Mouse (Mus musculus) liver, embryonic 11.5 days (tissue): ENCODE measurements around the gene Stk16. TPM values are rescaled to one million over a fixed set of nuclear protein-coding genes. Genes with fewer than 3 reads are reported as not detected.

ENCODE experiments used
- ATAC-seq: fragments of 200-750 bp; cut with Nextera tagmentation; replicated peaks from 2 replicates; pipeline ENCODE4 v1.8.0; 2017; ENCODE audit warnings: moderate number of reproducible peaks, mild to moderate bottlenecking, moderate TSS enrichment, moderate library complexity; ENCODE audit not compliant: low FRiP score
- DNase-seq: peaks from one replicate; pipeline ENCODE4 v3.0.0-alpha.2; 2017; ENCODE audit warnings: low spot score
- H3K27ac ChIP-seq: fragments of 300-500 bp; sonication (generic); 2 replicates; pipeline ENCODE4 v1.5.1; 2014; ENCODE audit warnings: mild to moderate bottlenecking, low read depth, low read length, control low read depth
- H3K27me3 ChIP-seq: fragments of 300-500 bp; sonication (generic); replicated peaks from 2 replicates; pipeline ENCODE4 v1.6.1; 2014; ENCODE audit warnings: low read length, mixed read lengths; ENCODE audit not compliant: control insufficient read depth, insufficient read depth
- H3K36me3 ChIP-seq: fragments of 300-500 bp; sonication (generic); 2 replicates; pipeline ENCODE4 v1.6.1; 2014; ENCODE audit warnings: mild to moderate bottlenecking, low read length, moderate library complexity, mixed read lengths; ENCODE audit not compliant: control insufficient read depth, insufficient read depth
- H3K4me1 ChIP-seq: fragments of 300-500 bp; sonication (generic); replicated peaks from 2 replicates; pipeline ENCODE4 v1.6.1; 2014; ENCODE audit warnings: low read length, mixed read lengths; ENCODE audit not compliant: control insufficient read depth, insufficient read depth
- H3K4me2 ChIP-seq: fragments of 300-500 bp; sonication (generic); 2 replicates; pipeline ENCODE4 v1.6.1; 2014; ENCODE audit warnings: mild to moderate bottlenecking, control low read depth, moderate library complexity
- H3K4me3 ChIP-seq: fragments of 300-500 bp; sonication (generic); 2 replicates; pipeline ENCODE4 v1.5.1; 2014; ENCODE audit warnings: low read depth, low read length, control low read depth
- H3K9ac ChIP-seq: fragments of 300-500 bp; sonication (generic); 2 replicates; pipeline ENCODE4 v1.6.1; 2014; ENCODE audit warnings: low read depth, low read length, control low read depth
- H3K9me3 ChIP-seq: fragments of 300-500 bp; sonication (generic); 2 replicates; pipeline ENCODE4 v1.6.1; 2016; ENCODE audit warnings: low read length, inconsistent platforms, mixed read lengths; ENCODE audit not compliant: control insufficient read depth
- WGBS: fragments of 180-500 bp; shearing (Covaris S2); extraction: QIAGEN DNeasy Blood & Tissue Kit; methylation state at CpG from one replicate; pipeline ENCODE4 v1.1.7; 2014; 5-methylcytosine and 5-hydroxymethylcytosine counted together
- polyA plus RNA-seq: library from polyadenylated mRNA; unstranded; fragments of >200 nt; fragmentation: Nextera tagmentation; extraction: Ambion mirVana; gene quantifications from 2 replicates; pipeline ENCODE4 v1.2.1, GENCODE M21; 2014

Stk16 gene
- polyA plus RNA-seq, 1 experiment from 2014 or later, result 122 TPM

DNA sequence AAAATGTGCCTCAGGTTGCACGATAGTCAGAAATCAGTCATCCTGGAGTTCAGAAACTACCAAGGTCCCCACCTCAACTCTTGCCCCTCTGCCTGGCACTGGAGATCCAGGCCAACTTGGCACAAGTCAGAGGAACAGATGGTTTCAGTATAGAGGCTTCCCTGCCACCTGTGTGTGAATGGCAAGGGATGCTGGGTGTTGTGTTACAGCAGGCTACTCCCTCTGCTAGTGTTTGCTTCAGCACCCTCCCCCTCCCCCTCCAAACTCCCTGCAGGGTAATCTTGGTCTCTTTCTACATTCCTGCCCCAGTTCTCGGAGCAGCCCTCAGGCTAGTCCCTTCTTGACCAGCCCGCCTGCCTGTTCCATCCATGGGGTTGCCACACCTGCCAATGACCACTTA, 39.9 kb downstream of the Stk16 start:
- Histone ChIP-seq H3K4me1 (peaks cover 13% of the 10 kb centered on the region), H3K27ac (no peak overlapping the region), H3K4me3 (no peak overlapping the region), H3K36me3 (no peaks in the 10 kb centered on the region), H3K9ac (no peak overlapping the region), H3K4me2 (no peak overlapping the region), H3K9me3 (no peaks in the 10 kb centered on the region), H3K27me3 (no peaks in the 10 kb centered on the region; the same call in 1 of the 2 replicates)
- DNase-seq (no peak), ATAC-seq (no peak)
- WGBS, result 84% methylated on average over 3 of the region's 3 CpGs

DNA sequence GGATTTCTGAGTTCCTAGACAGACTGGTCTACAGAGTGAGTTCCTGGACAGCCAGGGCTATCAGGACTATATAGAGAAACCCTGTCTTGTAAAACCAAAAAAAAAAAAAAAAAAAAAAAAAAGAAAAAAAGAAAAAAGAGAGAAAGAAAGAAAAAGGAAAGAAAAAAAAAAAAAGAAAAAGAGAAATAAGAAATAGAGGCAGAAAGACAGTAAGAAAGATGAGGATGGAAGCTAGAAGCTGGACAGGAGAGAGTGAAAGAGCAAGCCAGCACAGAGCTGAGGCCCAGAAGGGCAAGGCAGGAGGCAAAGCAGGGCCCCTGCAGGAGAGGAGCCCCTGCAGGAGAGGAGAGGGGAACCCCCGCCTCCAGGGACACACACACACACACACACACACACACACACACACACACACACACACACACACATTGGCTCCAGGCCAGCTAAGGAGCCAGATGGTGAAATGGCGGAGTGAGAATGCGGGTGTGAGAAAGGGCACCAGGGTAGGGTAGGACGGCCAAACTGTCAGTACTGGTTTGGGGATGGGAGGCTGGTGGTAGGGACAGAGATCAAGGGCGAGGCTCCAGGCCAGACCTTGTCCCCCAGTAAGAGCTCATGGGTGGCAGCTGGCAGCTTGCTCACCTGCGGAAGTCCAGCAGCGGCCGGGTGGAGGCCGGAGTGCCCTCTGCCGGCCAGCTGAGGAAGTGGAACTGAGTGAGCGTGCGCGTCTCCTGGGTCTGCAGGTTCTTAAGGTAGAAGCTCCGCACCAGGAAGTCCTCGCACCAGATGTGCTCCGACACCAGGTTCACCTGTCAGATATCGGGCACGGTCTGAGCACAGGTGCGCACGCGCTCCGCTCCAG, 40.7 kb downstream of the Stk16 start:
- H3K4me3 ChIP-seq, result peak overlapping the region; percentile 25; the same call in 1 of the 2 replicates
- no peaks in the 10 kb centered on the region for H3K36me3 ChIP-seq
- 8% methylated on average over 22 of the region's 22 CpGs for WGBS
- H3K9ac ChIP-seq, result peak overlapping the region; percentile 50; the same call in 1 of the 2 replicates
- H3K9me3 ChIP-seq, result no peaks in the 10 kb centered on the region
- H3K4me1 ChIP-seq, result peaks cover 17% of the 10 kb centered on the region
- H3K27me3 ChIP-seq, result no peaks in the 10 kb centered on the region; the same call in 1 of the 2 replicates
- no peak overlapping the region for H3K27ac ChIP-seq
- peak; percentile 77 for DNase-seq
- peak overlapping the region; percentile 68 for H3K4me2 ChIP-seq
- ATAC-seq, result peak; percentile 60

DNA sequence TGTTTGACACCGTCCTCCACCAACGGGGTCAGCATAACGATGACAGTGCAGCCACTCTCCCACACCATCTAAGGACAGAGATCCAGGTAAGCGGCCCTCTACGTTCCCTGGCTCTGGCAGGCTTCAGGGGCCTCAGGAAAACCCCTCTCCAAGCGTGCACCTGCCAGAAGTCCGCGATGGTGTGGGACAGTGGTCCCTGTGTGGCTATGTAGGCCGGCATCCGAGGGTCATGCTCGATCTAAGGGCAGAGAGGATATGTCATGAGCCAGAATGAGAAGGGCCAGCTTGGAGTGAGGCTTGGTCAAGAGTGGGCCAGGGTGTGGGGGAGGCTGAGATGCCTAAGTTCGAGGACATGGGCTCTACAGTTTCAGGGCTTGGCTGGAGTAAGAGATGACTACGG, 41.7 kb downstream of the Stk16 start:
- no peak for ATAC-seq
- DNase-seq, result no peak
- Histone ChIP-seq H3K9ac (no peak overlapping the region), H3K36me3 (no peaks in the 10 kb centered on the region), H3K4me1 (peaks cover 17% of the 10 kb centered on the region), H3K27ac (no peak overlapping the region), H3K4me2 (no peak overlapping the region), H3K27me3 (no peaks in the 10 kb centered on the region), H3K4me3 (no peak overlapping the region), H3K9me3 (no peaks in the 10 kb centered on the region)
- WGBS, result 65% methylated on average over 13 of the region's 13 CpGs

DNA sequence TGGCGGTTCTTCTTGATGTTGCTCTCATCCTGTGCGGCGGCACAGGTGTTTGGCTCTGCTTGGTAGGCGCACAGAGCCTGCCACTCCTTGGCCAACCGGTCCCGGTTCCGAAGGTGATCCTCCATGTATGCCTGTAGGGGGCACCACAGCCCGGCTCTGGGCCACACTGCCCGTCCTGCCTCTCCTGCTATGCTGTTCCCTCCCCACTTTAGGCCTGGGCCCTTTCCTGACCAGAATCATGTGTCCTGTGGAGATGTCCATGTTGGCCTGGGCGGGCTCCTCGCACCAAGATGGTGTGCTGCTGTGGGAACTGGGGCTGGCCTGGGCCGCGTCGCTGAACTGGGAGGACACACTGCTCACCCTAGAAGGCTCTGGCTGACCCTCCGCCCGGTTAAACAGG, 42.4 kb downstream of the Stk16 start:
- Histone ChIP-seq H3K4me3 (no peak overlapping the region), H3K4me2 (no peak overlapping the region), H3K4me1 (peaks cover 13% of the 10 kb centered on the region), H3K36me3 (no peaks in the 10 kb centered on the region), H3K9ac (no peak overlapping the region), H3K27me3 (no peaks in the 10 kb centered on the region), H3K9me3 (no peaks in the 10 kb centered on the region), H3K27ac (no peak overlapping the region)
- DNase-seq (peak; percentile 31), ATAC-seq (no peak)
- WGBS, result 66% methylated on average over 16 of the region's 16 CpGs

DNA sequence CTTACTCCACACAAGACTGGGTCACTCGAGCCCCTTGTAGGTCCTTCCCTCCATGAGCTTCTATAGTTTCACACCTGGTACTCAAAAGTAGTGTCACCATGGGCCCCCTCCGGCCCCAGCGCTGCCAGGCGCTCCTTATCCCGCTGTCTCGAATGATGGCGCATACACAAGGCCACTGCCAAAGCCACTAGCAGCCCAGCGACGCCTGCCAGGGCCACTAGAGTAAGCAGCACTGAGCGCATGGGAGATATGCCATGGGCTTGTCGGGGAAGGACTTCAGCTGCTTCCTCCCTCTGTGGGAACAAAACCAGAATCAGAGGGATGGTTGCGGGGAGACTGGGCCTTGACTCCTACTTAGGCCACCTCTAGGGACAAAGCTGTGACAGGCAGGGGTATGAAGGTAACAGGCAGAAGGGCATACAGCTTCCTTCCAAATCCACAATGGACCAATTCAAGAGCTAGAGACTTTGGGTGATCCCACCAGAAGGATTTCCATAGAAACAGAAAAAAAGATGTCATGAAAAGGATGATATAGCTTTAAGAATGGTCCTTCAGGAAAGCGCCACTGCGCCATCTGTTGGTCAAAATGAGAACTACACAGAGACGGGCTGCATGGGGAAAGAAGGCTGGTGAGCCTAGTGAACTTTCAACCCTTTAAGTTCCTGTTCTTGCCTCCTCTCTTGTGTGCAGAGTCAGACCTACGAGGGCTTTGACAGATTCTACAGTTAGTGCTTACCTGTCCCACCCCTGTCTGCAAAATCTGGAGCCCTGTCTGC, 43.4 kb downstream of the Stk16 start:
- Histone ChIP-seq H3K4me2 (no peak overlapping the region), H3K27ac (no peak overlapping the region), H3K4me1 (peaks cover 7% of the 10 kb centered on the region), H3K36me3 (no peaks in the 10 kb centered on the region), H3K9me3 (no peaks in the 10 kb centered on the region), H3K27me3 (no peaks in the 10 kb centered on the region), H3K9ac (no peak overlapping the region), H3K4me3 (no peak overlapping the region)
- WGBS, result 60% methylated on average over 16 of the region's 16 CpGs
- DNase-seq (peak; percentile 63), ATAC-seq (no peak)

DNA sequence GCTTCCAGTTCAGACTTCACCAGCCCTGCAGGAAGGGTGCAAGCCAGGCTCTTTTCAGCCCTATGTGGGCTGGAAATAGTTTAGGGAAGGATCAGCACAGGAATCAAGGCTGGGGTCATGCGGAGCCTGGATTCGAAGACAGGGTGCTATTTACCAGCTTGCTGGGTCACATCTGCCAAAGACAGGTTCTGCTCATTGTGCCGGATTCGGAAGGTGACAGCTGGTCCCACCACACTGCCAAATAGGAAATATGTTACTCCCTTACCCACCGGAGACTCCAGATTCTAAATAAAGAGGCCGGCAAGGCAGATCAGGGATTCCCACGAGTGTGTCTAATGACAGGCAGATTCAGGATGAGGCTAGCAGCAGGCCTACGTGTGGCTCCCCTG, 44.0 kb downstream of the Stk16 start:
- Histone ChIP-seq H3K4me3 (no peak overlapping the region), H3K4me1 (peaks cover 7% of the 10 kb centered on the region), H3K27ac (no peak overlapping the region), H3K9ac (no peak overlapping the region), H3K4me2 (no peak overlapping the region), H3K27me3 (no peaks in the 10 kb centered on the region), H3K36me3 (no peaks in the 10 kb centered on the region), H3K9me3 (no peaks in the 10 kb centered on the region)
- 72% methylated on average over 8 of the region's 8 CpGs for WGBS
- no peak for ATAC-seq
- no peak for DNase-seq

DNA sequence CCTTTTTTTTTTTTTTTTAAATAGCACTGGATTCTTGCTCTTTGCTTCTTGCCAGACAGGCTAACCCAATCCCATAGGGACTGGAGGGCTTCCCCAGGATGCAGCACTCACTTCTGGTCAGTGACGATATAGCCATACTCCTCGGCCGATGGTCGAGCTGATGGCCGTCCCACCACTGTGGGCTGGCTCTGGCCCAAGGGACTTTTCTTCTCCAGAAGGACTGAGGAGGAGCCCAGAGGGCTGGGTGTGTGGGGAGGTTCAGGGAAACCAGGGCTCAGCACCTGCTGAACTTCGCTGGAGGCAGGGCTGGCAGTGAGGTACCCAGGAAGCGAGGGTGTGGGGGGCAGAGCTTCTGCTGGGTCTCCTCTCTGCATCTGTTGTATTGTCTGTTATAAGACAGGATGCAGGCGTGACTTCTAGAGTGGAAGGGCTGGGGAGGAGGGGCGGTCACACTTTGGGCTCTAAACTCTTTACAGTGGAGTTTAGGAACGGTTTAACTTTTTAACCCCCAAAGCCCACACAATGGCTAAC, 44.9 kb downstream of the Stk16 start:
- 70% methylated on average over 10 of the region's 10 CpGs for WGBS
- Histone ChIP-seq H3K4me1 (peaks cover 7% of the 10 kb centered on the region; the same call in 1 of the 2 replicates), H3K27me3 (no peaks in the 10 kb centered on the region; the same call in 1 of the 2 replicates), H3K4me2 (no peak overlapping the region), H3K9me3 (no peaks in the 10 kb centered on the region), H3K9ac (no peak overlapping the region), H3K36me3 (no peaks in the 10 kb centered on the region), H3K4me3 (no peak overlapping the region), H3K27ac (no peak overlapping the region)
- ATAC-seq (no peak), DNase-seq (no peak)

DNA sequence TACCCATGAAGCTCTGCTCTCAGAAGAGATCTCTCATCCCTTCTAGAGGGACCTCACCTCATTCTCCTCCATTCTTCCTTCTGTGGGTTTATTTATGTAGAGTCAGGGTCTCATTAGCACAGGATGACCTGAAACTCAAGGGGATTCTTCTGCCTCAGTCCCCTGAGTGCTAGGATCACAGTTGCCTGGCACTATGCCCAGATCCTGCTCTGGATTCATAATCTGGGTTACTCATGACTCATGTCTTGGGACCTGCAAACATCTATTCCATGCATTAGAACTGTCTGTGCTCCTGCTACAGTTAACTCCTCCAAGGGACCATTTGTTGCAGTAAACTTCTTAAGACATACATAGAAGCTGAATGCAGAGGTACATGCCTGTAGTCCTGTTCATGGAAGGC, 50.6 kb downstream of the Stk16 start:
- peaks cover 36% of the 10 kb centered on the region for H3K27me3 ChIP-seq

More for the DNA sequence above, 50.6 kb downstream of the Stk16 start:
- no peak overlapping the region for H3K27ac ChIP-seq
- H3K4me3 ChIP-seq, result no peak overlapping the region
- ATAC-seq (no peak), DNase-seq (no peak)
- no peak overlapping the region for H3K4me2 ChIP-seq
- no peaks in the 10 kb centered on the region for H3K9me3 ChIP-seq
- H3K36me3 ChIP-seq, result no peaks in the 10 kb centered on the region
- H3K4me1 ChIP-seq, result no peaks in the 10 kb centered on the region; the same call in 1 of the 2 replicates
- H3K9ac ChIP-seq, result no peak overlapping the region
